Mouse (Mus musculus): Measurements from ENCODE around the gene Plcd3. TPM values are rescaled to one million over a fixed set of nuclear protein-coding genes. Genes with fewer than 3 reads are reported as not detected.

The Plcd3 gene
- polyA plus RNA-seq, 1 experiment = 11.8 TPM

GRCm38 (mm10) chr11:103074796-103075323 lies 26.6 kb downstream of the Plcd3 start:
- no peak overlapping the region for H3K27ac ChIP-seq (ENCODE audit: insufficient read depth, low read length)
- TF ChIP-seq POLR2A (IDR thresholded peaks at IDR 0.05; ENCODE audit: borderline replicate concordance, insufficient read depth, low read length) (no peak), CTCF (IDR thresholded peaks at IDR 0.05; ENCODE audit: borderline replicate concordance, insufficient read depth, low read depth, low read length) (no peak)
- 47% methylated on average over 10 of the region's 10 CpGs for WGBS
- H3K27me3 ChIP-seq (ENCODE audit: control insufficient read depth, insufficient read depth, low read length) = no peaks in the 10 kb centered on the region
- no peak overlapping the region for H3K4me3 ChIP-seq (replicated peaks; ENCODE audit: insufficient read depth, low read depth, low read length)
- peaks cover 10% of the 10 kb centered on the region for H3K4me1 ChIP-seq (ENCODE audit: control insufficient read depth, insufficient read depth, low read length)
- no peak for DNase-seq

- Histone ChIP-seq H3K4me3 (replicated peaks; ENCODE audit: insufficient read depth, low read depth, low read length) (no peak overlapping the region), H3K27me3 (ENCODE audit: control insufficient read depth, insufficient read depth, low read length) (no peaks in the 10 kb centered on the region), H3K4me1 (ENCODE audit: control insufficient read depth, insufficient read depth, low read length) (peaks cover 10% of the 10 kb centered on the region), H3K27ac (ENCODE audit: insufficient read depth, low read length) (no peak overlapping the region)
- no peak for TF ChIP-seq CTCF (IDR thresholded peaks at IDR 0.05; ENCODE audit: borderline replicate concordance, insufficient read depth, low read depth, low read length)
- no peak for TF ChIP-seq POLR2A (IDR thresholded peaks at IDR 0.05; ENCODE audit: borderline replicate concordance, insufficient read depth, low read length)
- WGBS = 74% methylated on average over 10 of the region's 10 CpGs
- DNase-seq = no peak
Measured at GRCm38 (mm10) chr11:103074121-103074650, 27.3 kb downstream of the Plcd3 start.

- DNase-seq = no peak
Measured at GRCm38 (mm10) chr11:103073671-103074070, 27.8 kb downstream of the Plcd3 start.

GRCm38 (mm10) chr11:103070322-103070880 lies 31.1 kb downstream of the Plcd3 start:
- Histone ChIP-seq H3K27ac (ENCODE audit: insufficient read depth, low read length) (no peak overlapping the region), H3K27me3 (ENCODE audit: control insufficient read depth, insufficient read depth, low read length) (no peaks in the 10 kb centered on the region), H3K4me3 (replicated peaks; ENCODE audit: insufficient read depth, low read depth, low read length) (no peak overlapping the region), H3K4me1 (ENCODE audit: control insufficient read depth, insufficient read depth, low read length) (peaks cover 12% of the 10 kb centered on the region)
- no peak for DNase-seq
- no peak for TF ChIP-seq POLR2A (IDR thresholded peaks at IDR 0.05; ENCODE audit: borderline replicate concordance, insufficient read depth, low read length)
- no peak for TF ChIP-seq CTCF (IDR thresholded peaks at IDR 0.05; ENCODE audit: borderline replicate concordance, insufficient read depth, low read depth, low read length)
- 95% methylated on average over 10 of the region's 10 CpGs for WGBS

More at GRCm38 (mm10) chr11:103073671-103074070, 27.8 kb downstream of the Plcd3 start:
- TF ChIP-seq POLR2A (IDR thresholded peaks at IDR 0.05; ENCODE audit: borderline replicate concordance, insufficient read depth, low read length) (no peak), CTCF (IDR thresholded peaks at IDR 0.05; ENCODE audit: borderline replicate concordance, insufficient read depth, low read depth, low read length) (no peak)
- Histone ChIP-seq H3K4me1 (ENCODE audit: control insufficient read depth, insufficient read depth, low read length) (peaks cover 10% of the 10 kb centered on the region), H3K4me3 (replicated peaks; ENCODE audit: insufficient read depth, low read depth, low read length) (no peak overlapping the region), H3K27ac (ENCODE audit: insufficient read depth, low read length) (no peak overlapping the region), H3K27me3 (ENCODE audit: control insufficient read depth, insufficient read depth, low read length) (no peaks in the 10 kb centered on the region)
- 77% methylated on average over 7 of the region's 7 CpGs for WGBS

- Histone ChIP-seq H3K27ac (ENCODE audit: insufficient read depth, low read length) (no peak overlapping the region), H3K27me3 (ENCODE audit: control insufficient read depth, insufficient read depth, low read length) (no peaks in the 10 kb centered on the region), H3K4me1 (ENCODE audit: control insufficient read depth, insufficient read depth, low read length) (peaks cover 10% of the 10 kb centered on the region), H3K4me3 (replicated peaks; ENCODE audit: insufficient read depth, low read depth, low read length) (no peak overlapping the region)
- TF ChIP-seq POLR2A (IDR thresholded peaks at IDR 0.05; ENCODE audit: borderline replicate concordance, insufficient read depth, low read length) (no peak), CTCF (IDR thresholded peaks at IDR 0.05; ENCODE audit: borderline replicate concordance, insufficient read depth, low read depth, low read length) (no peak)
- WGBS = 97% methylated on average over 2 of the region's 2 CpGs
- DNase-seq = no peak
Measured at GRCm38 (mm10) chr11:103069731-103070130, 31.7 kb downstream of the Plcd3 start.

GRCm38 (mm10) chr11:103068884-103069283 lies 32.6 kb downstream of the Plcd3 start:
- no peak overlapping the region for H3K27ac ChIP-seq (ENCODE audit: insufficient read depth, low read length)
- no peak overlapping the region for H3K4me3 ChIP-seq (replicated peaks; ENCODE audit: insufficient read depth, low read depth, low read length)
- no peak for TF ChIP-seq CTCF (IDR thresholded peaks at IDR 0.05; ENCODE audit: borderline replicate concordance, insufficient read depth, low read depth, low read length)
- TF ChIP-seq POLR2A (IDR thresholded peaks at IDR 0.05; ENCODE audit: borderline replicate concordance, insufficient read depth, low read length) = no peak
- peaks cover 7% of the 10 kb centered on the region for H3K4me1 ChIP-seq (ENCODE audit: control insufficient read depth, insufficient read depth, low read length)
- H3K27me3 ChIP-seq (ENCODE audit: control insufficient read depth, insufficient read depth, low read length) = no peaks in the 10 kb centered on the region
- WGBS = 88% methylated on average over 11 of the region's 11 CpGs
- no peak for DNase-seq

- Histone ChIP-seq H3K27ac (ENCODE audit: insufficient read depth, low read length) (no peak overlapping the region), H3K27me3 (ENCODE audit: control insufficient read depth, insufficient read depth, low read length) (no peaks in the 10 kb centered on the region), H3K4me3 (replicated peaks; ENCODE audit: insufficient read depth, low read depth, low read length) (no peak overlapping the region), H3K4me1 (ENCODE audit: control insufficient read depth, insufficient read depth, low read length) (peaks cover 7% of the 10 kb centered on the region)
- DNase-seq = no peak
- WGBS = 93% methylated on average over 4 of the region's 4 CpGs
- TF ChIP-seq CTCF (IDR thresholded peaks at IDR 0.05; ENCODE audit: borderline replicate concordance, insufficient read depth, low read depth, low read length) = no peak
- no peak for TF ChIP-seq POLR2A (IDR thresholded peaks at IDR 0.05; ENCODE audit: borderline replicate concordance, insufficient read depth, low read length)
Measured at GRCm38 (mm10) chr11:103068272-103068671, 33.2 kb downstream of the Plcd3 start.

- Histone ChIP-seq H3K27ac (ENCODE audit: insufficient read depth, low read length) (no peak overlapping the region; the same call in 1 of the 2 replicates), H3K27me3 (ENCODE audit: control insufficient read depth, insufficient read depth, low read length) (no peaks in the 10 kb centered on the region), H3K4me1 (ENCODE audit: control insufficient read depth, insufficient read depth, low read length) (peaks cover 7% of the 10 kb centered on the region), H3K4me3 (replicated peaks; ENCODE audit: insufficient read depth, low read depth, low read length) (no peak overlapping the region)
- TF ChIP-seq POLR2A (IDR thresholded peaks at IDR 0.05; ENCODE audit: borderline replicate concordance, insufficient read depth, low read length) = no peak
- no peak for TF ChIP-seq CTCF (IDR thresholded peaks at IDR 0.05; ENCODE audit: borderline replicate concordance, insufficient read depth, low read depth, low read length)
- 43% methylated on average over 8 of the region's 8 CpGs for WGBS
- DNase-seq = peak; percentile 39 to 45
Measured at GRCm38 (mm10) chr11:103067457-103068001, 33.9 kb downstream of the Plcd3 start.
